Mouse (Mus musculus): Measurements from ENCODE around the gene Rbm20. TPM values are rescaled to one million over a fixed set of nuclear protein-coding genes. Genes with fewer than 3 reads are reported as not detected.

Gene Rbm20
- polyA plus RNA-seq, 1 experiment from 2014 or later: 0.33 TPM

DNA sequence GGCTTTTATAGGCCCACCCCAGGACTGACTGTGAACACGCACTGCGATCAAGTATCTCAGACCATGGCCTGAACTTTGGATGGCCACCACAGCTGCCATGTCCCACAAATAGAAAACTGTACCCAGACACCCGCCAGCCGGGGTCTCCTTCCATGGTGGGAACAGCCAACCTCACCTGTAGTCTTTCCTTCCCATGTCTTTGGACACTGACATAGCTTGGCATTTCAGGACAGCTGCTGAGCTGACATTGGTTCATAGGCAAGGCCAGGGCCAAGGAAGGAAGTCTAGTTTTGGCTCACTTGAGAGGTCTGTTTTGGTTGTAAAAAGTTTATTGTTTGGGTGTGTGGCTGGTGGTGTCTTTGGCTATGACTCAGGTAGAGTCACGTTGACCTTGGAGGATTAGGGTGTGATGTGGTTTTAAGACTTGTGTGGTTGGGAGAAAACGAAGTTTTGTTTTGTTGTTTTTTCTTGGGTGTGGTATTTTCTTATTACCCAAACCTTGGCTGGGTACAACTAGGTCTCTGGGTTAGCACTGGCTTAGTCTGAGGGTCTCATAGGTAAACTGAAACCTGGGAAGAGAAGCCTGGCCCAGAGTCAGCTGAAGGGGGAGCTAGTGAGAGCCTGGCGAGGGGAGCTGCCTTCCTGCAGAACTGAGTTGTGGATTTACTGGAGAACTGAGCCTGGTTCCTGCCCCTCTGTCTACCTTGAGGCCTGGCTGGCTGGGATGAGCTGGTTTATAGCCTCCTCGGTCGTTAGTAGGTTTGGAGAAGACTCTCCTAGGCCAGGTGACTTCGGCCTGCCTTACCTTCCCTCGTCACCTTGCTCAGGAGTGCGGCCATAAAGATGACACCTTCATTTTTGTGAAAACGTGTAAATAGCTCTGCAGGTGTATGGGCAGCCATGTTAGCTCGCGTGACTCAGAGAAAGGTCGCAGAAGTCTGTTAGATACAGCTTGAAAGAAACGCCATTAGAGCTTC is 83.3 kb downstream of the Rbm20 start:
- Histone ChIP-seq H3K9ac (no peak overlapping the region), H3K4me3 (replicated peaks) (no peak overlapping the region)

DNA sequence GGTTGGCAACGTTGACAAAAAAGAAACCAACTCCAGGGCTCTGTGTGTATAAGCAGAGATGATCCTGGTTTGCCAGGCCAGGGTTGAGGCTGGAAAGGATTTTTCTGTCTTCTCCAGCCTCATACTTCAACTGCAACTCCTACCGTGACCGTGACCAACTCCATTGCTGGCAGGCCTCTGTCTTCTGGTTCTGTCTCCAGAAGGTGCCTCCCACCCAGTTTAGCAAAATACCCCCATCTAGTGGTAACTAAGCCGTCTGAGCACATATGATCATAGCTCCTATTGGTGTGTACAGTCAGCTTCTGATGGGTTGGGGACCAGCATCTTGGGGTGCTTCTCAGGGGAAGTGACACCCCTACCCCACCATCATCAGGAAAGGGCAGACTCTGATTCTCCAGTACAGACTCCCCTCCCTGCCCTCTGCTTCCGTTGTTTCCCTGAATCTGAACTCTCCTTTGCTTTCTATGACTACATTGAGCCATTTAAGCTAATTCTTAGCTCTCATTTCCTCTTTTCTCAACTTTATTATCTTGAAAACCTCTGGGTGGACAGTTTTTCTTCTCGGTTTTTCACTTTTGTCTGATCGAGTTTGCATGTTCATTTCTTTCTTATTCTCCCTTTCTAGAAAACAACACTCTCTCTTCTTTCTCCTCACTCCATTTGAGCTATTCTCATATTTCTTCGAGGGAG is 85.8 kb downstream of the Rbm20 start:
- ATAC-seq (ENCODE audit: low read depth): no peak

More for the DNA sequence above, 83.3 kb downstream of the Rbm20 start:
- H3K9me3 ChIP-seq (replicated peaks): peaks cover 4% of the 10 kb centered on the region
- 71% methylated on average over 17 of the region's 17 CpGs for WGBS (ENCODE audit: insufficient replicate concordance)
- DNase-seq: no peak
- no peak overlapping the region for H3K4me2 ChIP-seq
- no peaks in the 10 kb centered on the region for H3K4me1 ChIP-seq (replicated peaks)
- no peak overlapping the region for H3K27ac ChIP-seq
- H3K36me3 ChIP-seq: no peaks in the 10 kb centered on the region
- H3K27me3 ChIP-seq: no peaks in the 10 kb centered on the region
- ATAC-seq (ENCODE audit: low read depth): no peak

DNA sequence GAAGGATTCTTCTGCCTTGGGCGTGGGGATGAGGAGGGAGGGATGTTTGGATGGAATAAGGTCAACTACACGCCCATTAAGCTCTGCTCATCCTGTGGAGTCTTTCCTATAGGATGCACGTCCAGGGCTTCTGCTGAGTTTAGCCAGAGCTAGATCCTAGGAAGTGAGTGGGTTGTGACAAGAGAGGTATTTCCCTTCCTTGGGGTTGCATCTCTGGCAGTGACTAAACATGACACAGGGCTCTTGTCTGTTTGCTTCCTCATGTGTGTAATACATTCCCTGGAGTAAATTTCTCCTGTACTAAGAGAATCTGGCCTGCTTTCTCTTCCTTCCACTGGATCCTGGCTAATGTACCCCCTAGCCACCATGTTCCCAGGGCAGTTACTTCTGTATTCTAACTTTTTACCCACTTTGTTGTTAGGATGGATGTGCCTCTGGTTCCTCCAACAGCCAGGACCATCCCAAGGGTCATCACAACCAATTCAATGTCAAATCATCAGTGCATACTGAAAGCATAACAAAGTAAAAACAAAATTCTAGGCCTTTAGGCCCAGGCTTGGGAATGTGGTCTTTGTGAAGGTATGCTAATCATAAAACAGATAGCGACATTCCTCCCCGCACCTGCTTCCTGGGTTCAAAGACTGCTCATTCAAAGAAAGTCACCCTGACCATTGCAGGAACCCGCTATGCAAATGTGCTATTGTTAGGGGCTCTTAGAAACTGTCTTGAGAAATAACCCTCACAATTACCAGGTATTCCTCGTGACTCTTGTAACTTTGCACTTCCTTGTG is 87.8 kb downstream of the Rbm20 start:
- no peak for ATAC-seq (ENCODE audit: low read depth)
- no peak overlapping the region for H3K9ac ChIP-seq
- H3K4me1 ChIP-seq (replicated peaks): peaks cover 5% of the 10 kb centered on the region
- no peaks in the 10 kb centered on the region for H3K9me3 ChIP-seq (replicated peaks)
- DNase-seq: no peak
- H3K4me3 ChIP-seq (replicated peaks): no peak overlapping the region
- H3K27ac ChIP-seq: no peak overlapping the region
- no peak overlapping the region for H3K4me2 ChIP-seq
- H3K36me3 ChIP-seq: no peaks in the 10 kb centered on the region
- no peaks in the 10 kb centered on the region for H3K27me3 ChIP-seq
- 62% methylated on average over 7 of the region's 7 CpGs for WGBS (ENCODE audit: insufficient replicate concordance)

More for the DNA sequence above, 85.8 kb downstream of the Rbm20 start:
- H3K4me1 ChIP-seq (replicated peaks): no peaks in the 10 kb centered on the region
- no peaks in the 10 kb centered on the region for H3K9me3 ChIP-seq (replicated peaks)
- no peak overlapping the region for H3K27ac ChIP-seq
- WGBS (ENCODE audit: insufficient replicate concordance): 44% methylated on average over 8 of the region's 8 CpGs
- H3K4me2 ChIP-seq: no peak overlapping the region
- H3K4me3 ChIP-seq (replicated peaks): no peak overlapping the region
- no peak for DNase-seq
- no peak overlapping the region for H3K9ac ChIP-seq
- H3K27me3 ChIP-seq: no peaks in the 10 kb centered on the region
- H3K36me3 ChIP-seq: no peaks in the 10 kb centered on the region

DNA sequence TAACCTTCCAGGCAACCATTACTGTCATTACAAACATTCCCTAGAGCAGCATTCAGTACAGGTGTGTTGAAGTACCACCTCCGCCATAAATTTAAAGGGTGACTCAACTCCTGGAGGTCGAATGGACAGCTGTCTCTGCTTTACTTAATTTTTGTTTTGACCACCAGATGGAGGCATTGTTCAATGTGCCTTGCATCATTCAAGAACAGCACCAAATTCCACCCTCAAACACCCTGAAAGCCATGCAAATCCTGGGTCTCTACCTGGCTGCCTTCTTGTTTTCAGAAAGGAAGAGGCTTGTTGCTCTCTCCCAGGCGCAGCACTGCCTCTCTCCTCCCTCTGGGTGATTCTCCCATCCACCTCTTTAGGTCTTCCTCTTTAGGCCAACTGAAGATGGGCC is 91.4 kb downstream of the Rbm20 start:
- no peaks in the 10 kb centered on the region for H3K36me3 ChIP-seq
- H3K27ac ChIP-seq: no peak overlapping the region
- ATAC-seq (ENCODE audit: low read depth): 0 out of 2 replicates have a peak, but pooled peaks have one; percentile 14
- no peak for DNase-seq
- peaks cover 35% of the 10 kb centered on the region for H3K4me1 ChIP-seq (replicated peaks)
- no peaks in the 10 kb centered on the region for H3K9me3 ChIP-seq (replicated peaks)
- 14% methylated on average over 3 of the region's 3 CpGs for WGBS (ENCODE audit: insufficient replicate concordance)
- H3K4me3 ChIP-seq (replicated peaks): no peak overlapping the region
- H3K27me3 ChIP-seq: no peaks in the 10 kb centered on the region
- H3K4me2 ChIP-seq: no peak overlapping the region
- H3K9ac ChIP-seq: no peak overlapping the region

DNA sequence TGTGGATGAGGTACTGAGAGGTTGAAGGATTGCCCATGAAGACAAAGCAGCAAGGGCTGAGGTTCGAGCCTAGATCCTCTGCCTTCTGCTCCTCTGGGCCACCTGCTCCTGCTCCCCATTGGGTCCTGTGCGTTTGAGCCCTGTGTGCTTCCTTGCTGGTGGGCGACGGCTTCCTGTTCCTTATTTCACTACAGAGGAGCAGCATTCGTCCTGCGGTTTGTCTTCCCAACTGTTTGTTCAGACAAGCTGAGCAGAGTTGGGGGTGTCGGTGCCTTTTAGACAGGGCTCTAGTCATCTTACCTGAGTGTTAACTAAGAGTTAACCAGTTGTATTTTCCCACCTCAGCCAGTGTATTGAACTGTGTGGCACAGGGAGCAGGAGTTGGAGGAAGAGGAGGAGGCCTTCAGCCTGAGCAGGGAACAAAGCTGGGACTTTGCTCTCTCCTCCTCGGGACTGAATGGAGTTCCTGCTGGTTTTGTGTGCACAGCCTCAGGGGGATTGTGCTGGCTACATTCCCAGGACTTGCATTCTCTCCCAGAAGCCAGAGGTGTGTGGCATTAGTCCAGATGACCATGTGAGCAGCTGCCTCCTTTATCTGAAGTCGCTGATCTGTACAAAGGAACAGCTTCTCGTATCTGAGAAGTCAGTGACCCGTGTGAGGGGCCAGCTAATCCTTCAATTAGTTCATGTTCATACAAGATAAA is 97.0 kb downstream of the Rbm20 start:
- H3K36me3 ChIP-seq: no peaks in the 10 kb centered on the region
- 9% methylated on average over 11 of the region's 11 CpGs for WGBS (ENCODE audit: insufficient replicate concordance)
- H3K27ac ChIP-seq: peak overlapping the region; percentile 81
- H3K27me3 ChIP-seq: no peaks in the 10 kb centered on the region
- H3K9ac ChIP-seq: peak overlapping the region; percentile 59
- peak overlapping the region; percentile 47 for H3K4me2 ChIP-seq
- DNase-seq (peak; percentile 64), ATAC-seq (ENCODE audit: low read depth) (peak; percentile 92)
- no peaks in the 10 kb centered on the region for H3K9me3 ChIP-seq (replicated peaks)
- no peak overlapping the region; the same call in 1 of the 2 replicates for H3K4me3 ChIP-seq (replicated peaks)
- H3K4me1 ChIP-seq (replicated peaks): peaks cover 56% of the 10 kb centered on the region

DNA sequence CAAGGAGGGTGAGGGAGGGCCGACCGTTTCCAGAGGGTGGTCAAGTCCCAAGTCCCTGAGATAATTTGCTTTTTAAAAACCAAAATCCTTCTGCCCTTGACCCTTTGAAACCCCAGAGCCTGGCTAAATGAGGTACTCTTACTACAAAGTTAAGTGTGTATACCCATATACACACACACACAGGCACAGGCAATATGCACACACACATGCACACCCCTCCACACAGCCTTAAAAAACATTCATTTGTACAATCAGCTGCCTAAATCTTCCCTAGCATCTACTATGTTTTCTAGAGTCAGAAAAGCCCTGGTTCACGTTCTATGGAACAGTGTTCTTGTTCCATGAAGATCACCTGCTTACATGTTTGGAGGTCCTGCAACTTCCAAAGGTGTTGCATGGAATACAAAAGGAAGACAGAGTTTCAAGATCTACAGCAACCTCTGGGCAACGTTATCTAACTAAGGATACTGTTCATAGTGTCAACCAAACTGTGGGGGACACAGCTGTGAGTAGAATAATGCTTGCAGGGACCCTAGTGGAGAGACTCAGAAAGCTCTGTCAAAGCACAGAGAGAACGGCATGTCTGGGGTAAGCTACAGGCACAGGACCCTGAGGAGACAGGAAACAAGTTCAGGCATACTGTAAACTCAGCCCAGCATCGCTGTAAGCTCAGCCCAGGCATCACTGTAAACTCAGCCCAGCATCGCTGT is 97.7 kb downstream of the Rbm20 start:
- WGBS (ENCODE audit: insufficient replicate concordance): 28% methylated on average over 7 of the region's 7 CpGs
- H3K9ac ChIP-seq: peak overlapping the region; percentile 59; the same call in 1 of the 2 replicates
- H3K4me2 ChIP-seq: peak overlapping the region; percentile 47
- H3K27me3 ChIP-seq: no peaks in the 10 kb centered on the region
- ATAC-seq (ENCODE audit: low read depth) (no peak; the same call in 1 of the 2 replicates), DNase-seq (no peak)
- H3K27ac ChIP-seq: peak overlapping the region; percentile 81
- H3K9me3 ChIP-seq (replicated peaks): no peaks in the 10 kb centered on the region
- peaks cover 64% of the 10 kb centered on the region for H3K4me1 ChIP-seq (replicated peaks)
- H3K4me3 ChIP-seq (replicated peaks): no peak overlapping the region
- H3K36me3 ChIP-seq: no peaks in the 10 kb centered on the region

DNA sequence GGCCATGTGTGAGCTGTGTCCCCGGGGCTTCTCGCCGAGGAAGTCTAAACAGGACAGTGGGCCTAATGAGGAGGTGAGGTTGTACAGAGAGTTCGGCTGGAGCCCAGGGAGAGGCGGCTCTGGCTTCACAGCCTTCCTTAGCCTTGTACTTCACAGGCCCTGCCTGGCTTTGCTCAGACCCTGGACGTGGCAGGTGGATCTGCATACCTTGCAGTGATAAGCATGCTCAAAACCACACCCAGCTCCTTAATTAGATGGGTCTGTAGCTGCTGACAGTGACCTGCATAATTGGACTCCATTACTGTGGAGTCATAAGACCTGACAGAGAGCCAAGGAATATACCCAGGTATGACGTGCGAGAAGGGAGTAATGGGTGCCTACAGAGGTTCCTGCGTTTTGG is 102.3 kb downstream of the Rbm20 start:
- peaks cover 34% of the 10 kb centered on the region for H3K4me1 ChIP-seq (replicated peaks)
- 0 out of 2 replicates have a peak overlapping the region, but pooled peaks have one; percentile 14 for H3K4me2 ChIP-seq
- H3K4me3 ChIP-seq (replicated peaks): no peak overlapping the region
- no peak overlapping the region for H3K9ac ChIP-seq
- ATAC-seq (ENCODE audit: low read depth) (peak; percentile 71), DNase-seq (no peak)
- no peaks in the 10 kb centered on the region for H3K36me3 ChIP-seq
- H3K27ac ChIP-seq: peak overlapping the region; percentile 47
- H3K9me3 ChIP-seq (replicated peaks): no peaks in the 10 kb centered on the region
- no peaks in the 10 kb centered on the region for H3K27me3 ChIP-seq
- WGBS (ENCODE audit: insufficient replicate concordance): 60% methylated on average over 9 of the region's 9 CpGs

DNA sequence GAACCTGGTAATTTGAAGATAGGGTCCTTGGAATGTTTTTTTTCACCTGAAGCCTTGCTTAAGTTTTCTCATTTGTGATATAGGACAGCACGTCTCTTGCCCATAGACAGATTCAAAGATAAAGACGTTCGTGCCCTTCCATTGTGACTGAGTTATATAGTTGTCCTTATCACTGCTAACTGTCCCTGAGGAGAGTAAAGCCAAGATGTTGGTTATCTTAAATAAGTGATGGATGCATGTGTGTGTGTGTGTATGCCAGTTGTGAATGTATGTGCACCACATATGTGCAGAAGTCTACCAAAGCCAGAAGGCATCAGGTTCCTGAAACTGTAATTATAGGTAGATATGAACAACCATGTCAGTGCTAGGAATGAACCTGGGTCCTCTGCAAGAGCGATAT is 102.7 kb downstream of the Rbm20 start:
- Histone ChIP-seq H3K4me1 (replicated peaks) (peaks cover 30% of the 10 kb centered on the region), H3K27me3 (no peaks in the 10 kb centered on the region), H3K9ac (no peak overlapping the region), H3K36me3 (no peaks in the 10 kb centered on the region), H3K4me3 (replicated peaks) (no peak overlapping the region), H3K9me3 (replicated peaks) (no peaks in the 10 kb centered on the region), H3K27ac (peak overlapping the region; percentile 48; the same call in 1 of the 2 replicates), H3K4me2 (no peak overlapping the region)
- DNase-seq (no peak), ATAC-seq (ENCODE audit: low read depth) (peak; percentile 54; the same call in 1 of the 2 replicates)
- 33% methylated on average over 4 of the region's 4 CpGs for WGBS (ENCODE audit: insufficient replicate concordance)

DNA sequence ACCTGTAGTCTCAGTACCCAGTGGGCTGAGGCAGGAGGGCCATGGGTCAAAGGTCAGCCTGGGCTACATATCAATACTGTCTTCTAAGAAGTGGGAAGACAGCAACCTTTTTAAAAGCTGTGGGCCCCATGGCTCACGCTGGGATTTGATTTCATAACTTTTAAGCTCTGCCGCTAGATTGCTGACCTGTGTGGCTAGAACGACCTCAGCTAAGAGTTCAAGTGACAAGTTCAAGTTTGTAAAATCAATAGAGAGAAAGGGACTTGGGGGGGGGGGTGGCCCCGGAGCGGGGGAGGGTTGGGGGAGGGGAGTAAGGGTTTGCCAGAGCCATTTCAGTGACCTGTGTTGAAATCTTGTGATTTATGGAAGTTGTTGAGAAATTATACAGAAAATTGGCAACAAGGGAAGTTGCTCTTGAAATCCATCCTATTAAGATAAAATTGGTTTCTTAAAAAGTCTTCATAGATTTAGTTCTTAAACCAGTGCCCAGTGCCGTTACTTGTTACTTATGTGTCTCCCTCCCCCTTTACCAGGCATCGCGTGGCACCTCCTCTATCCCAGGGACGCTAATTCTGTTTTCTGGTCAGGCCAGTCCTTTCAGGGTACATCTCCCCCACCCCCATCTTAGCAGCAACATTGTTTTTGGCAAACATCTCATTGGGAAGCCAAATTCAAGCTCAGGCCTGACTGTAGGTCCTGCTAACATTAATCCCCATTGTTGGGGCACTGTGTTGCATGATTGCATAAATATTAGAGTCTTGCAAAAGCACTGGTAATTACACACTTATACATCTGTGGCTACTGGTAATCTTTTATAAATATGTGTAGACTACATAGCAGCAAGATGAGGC is 103.9 kb downstream of the Rbm20 start:
- WGBS (ENCODE audit: insufficient replicate concordance): 75% methylated on average over 9 of the region's 9 CpGs
- ATAC-seq (ENCODE audit: low read depth): no peak
- Histone ChIP-seq H3K4me3 (replicated peaks) (no peak overlapping the region), H3K36me3 (no peaks in the 10 kb centered on the region), H3K4me1 (replicated peaks) (peaks cover 27% of the 10 kb centered on the region), H3K9ac (no peak overlapping the region), H3K9me3 (replicated peaks) (no peaks in the 10 kb centered on the region), H3K27me3 (no peaks in the 10 kb centered on the region), H3K4me2 (no peak overlapping the region), H3K27ac (no peak overlapping the region)
- no peak for DNase-seq
